Mouse (Mus musculus) kidney, embryonic 15.5 days (tissue): Measurements from ENCODE around the gene Tjp1. TPM values are rescaled to one million over a fixed set of nuclear protein-coding genes. Genes with fewer than 3 reads are reported as not detected.

Experiments used
- ATAC-seq: fragments of 200-750 bp; cut with Nextera tagmentation; replicated peaks from 2 replicates; pipeline ENCODE4 v1.8.0; 2017; ENCODE audit warnings: moderate TSS enrichment; ENCODE audit not compliant: low FRiP score
- H3K27ac ChIP-seq: fragments of 300-500 bp; sonication (generic); 2 replicates; pipeline ENCODE4 v1.5.1; 2015; ENCODE audit warnings: mild to moderate bottlenecking, inconsistent platforms
- H3K27me3 ChIP-seq: fragments of 300-500 bp; sonication (generic); 2 replicates; pipeline ENCODE4 v1.6.1; 2015; ENCODE audit warnings: inconsistent platforms
- H3K36me3 ChIP-seq: fragments of 300-500 bp; sonication (generic); 2 replicates; pipeline ENCODE4 v1.6.1; 2015; ENCODE audit warnings: inconsistent platforms
- H3K4me1 ChIP-seq: fragments of 300-500 bp; sonication (generic); 2 replicates; pipeline ENCODE4 v1.6.1; 2015; ENCODE audit warnings: inconsistent platforms
- H3K4me2 ChIP-seq: fragments of 300-500 bp; sonication (generic); 2 replicates; pipeline ENCODE4 v1.6.1; 2015; ENCODE audit warnings: moderate library complexity, mild to moderate bottlenecking, inconsistent platforms
- H3K4me3 ChIP-seq: fragments of 300-500 bp; sonication (generic); replicated peaks from 2 replicates; pipeline ENCODE4 v1.5.1; 2015; ENCODE audit warnings: mild to moderate bottlenecking, inconsistent platforms
- H3K9ac ChIP-seq: fragments of 300-500 bp; sonication (generic); 2 replicates; pipeline ENCODE4 v1.6.1; 2015; ENCODE audit warnings: mild to moderate bottlenecking, inconsistent platforms
- H3K9me3 ChIP-seq: fragments of 300-500 bp; sonication (generic); replicated peaks from 2 replicates; pipeline ENCODE4 v1.6.1; 2016; ENCODE audit warnings: inconsistent platforms
- WGBS: fragments of 180-500 bp; shearing (Covaris S2); methylation state at CpG from one replicate; pipeline ENCODE4 v1.1.7; 2015; ENCODE audit warnings: mixed read lengths; 5-methylcytosine and 5-hydroxymethylcytosine counted together
- polyA plus RNA-seq: library from polyadenylated mRNA; unstranded; fragments of >200 nt; fragmentation: Nextera tagmentation; extraction: Ambion mirVana; gene quantifications from 2 replicates; pipeline ENCODE4 v1.2.1, GENCODE M21; 2015

Tjp1 gene
- polyA plus RNA-seq, 1 experiment from 2014 or later: 31.2 TPM

DNA sequence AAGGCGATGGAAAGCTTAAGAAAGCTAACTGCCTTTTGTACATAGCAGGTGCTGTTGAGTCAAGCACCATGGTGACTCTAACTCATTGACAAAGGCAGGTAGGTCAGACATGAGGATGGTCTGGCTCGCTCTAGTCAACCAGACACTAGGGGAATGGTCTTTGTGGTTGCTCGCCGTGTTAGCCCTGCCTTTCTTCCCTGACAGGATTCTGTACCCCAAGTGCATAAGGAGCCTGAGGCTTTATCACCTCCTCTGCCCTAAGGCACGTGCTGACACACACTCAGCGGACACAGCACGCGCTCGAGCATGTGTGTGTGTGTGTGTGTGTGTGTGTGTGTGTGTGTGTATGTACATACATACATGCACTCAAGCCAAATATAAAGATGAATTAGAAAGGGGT is 146.9 kb downstream of the Tjp1 start:
- Histone ChIP-seq H3K4me3 (no peak overlapping the region), H3K9me3 (no peaks in the 10 kb centered on the region), H3K36me3 (no peaks in the 10 kb centered on the region), H3K9ac (no peak overlapping the region), H3K4me2 (no peak overlapping the region), H3K27me3 (no peaks in the 10 kb centered on the region), H3K27ac (no peak overlapping the region), H3K4me1 (peaks cover 15% of the 10 kb centered on the region)
- 90% methylated on average over 9 of the region's 9 CpGs for WGBS
- no peak for ATAC-seq

DNA sequence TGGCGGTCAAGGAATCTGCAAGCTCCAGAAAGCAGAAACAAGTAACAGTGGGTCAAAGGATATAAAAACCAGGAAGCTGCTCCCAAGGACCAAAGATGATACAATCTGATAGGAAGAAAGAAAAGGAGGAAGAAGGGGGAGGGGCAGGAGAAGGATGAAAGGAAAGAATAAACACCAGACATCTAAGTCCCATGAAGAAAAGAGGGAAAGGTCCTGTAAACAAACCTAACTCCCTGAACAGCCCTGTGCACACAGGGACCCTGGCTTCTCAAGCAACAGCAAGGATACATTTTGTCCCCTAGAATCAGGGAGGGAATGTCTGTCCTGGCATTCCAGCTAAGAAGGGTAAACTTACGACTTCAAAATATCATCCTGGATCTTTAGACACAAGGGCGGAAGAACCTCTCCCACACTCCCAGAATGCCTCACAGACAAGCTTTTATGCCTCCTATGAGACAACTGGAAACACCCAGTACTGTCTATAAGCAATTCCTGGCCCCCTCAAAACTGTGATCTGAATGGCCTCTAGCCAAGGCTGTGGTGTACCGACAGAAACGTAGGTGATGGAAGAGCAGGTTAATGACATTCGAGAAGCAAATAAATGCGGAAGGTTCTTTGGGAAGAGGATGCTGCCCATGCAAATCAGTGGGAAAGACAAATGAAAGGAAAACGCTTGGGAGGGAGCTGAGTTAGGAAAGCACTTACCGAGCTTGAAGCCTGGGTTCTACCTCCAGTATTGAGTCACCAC is 148.6 kb downstream of the Tjp1 start:
- no peak for ATAC-seq
- Histone ChIP-seq H3K36me3 (no peaks in the 10 kb centered on the region), H3K4me3 (no peak overlapping the region), H3K4me1 (peaks cover 17% of the 10 kb centered on the region), H3K27ac (peak overlapping the region; percentile 19), H3K27me3 (no peaks in the 10 kb centered on the region), H3K9me3 (no peaks in the 10 kb centered on the region), H3K4me2 (no peak overlapping the region), H3K9ac (no peak overlapping the region)
- WGBS: 45% methylated on average over 9 of the region's 9 CpGs

DNA sequence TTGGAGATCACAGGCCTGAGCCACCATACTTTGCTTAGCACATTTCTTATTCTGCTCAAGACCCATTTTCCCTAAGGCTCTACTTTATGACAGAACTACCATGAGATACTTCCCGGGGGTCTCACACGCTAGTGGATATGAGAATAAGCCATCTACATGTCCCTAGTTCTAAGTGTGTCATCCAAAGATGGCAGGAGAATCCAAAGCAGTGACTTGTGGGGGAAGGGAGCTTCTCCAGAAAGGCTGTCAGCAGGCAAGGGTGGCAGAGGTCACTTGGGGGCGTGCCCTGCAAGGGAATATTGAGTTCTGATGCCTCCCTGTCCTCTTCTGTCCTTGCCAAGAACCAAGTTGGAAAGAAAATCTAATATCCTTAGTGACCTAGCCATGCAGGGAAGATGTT is 150.1 kb downstream of the Tjp1 start:
- 92% methylated on average over 3 of the region's 3 CpGs for WGBS

DNA sequence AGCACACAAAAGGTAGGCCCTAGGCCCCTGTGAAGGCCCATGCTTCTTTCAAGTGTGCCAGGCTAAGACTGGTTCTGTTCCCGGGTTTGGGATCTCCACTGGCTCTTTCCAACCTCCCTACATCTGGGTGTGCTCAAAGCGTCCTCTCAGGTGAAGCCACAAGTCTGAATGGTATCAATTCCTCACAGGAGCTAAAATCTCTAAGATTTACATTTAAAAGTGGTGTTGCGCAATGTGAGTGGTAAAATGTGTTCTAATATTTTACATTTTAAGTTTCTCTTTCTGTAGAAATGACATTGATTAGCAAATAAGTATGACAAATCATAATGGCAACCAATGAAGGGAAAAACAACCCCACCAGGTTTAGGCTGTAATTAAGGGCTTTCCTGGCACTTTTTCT is 152.0 kb downstream of the Tjp1 start:
- H3K27me3 ChIP-seq: no peaks in the 10 kb centered on the region
- no peak overlapping the region for H3K4me3 ChIP-seq
- peak overlapping the region; percentile 61; the same call in 1 of the 2 replicates for H3K27ac ChIP-seq
- 84% methylated on average over 3 of the region's 3 CpGs for WGBS
- no peak overlapping the region for H3K9ac ChIP-seq
- peaks cover 18% of the 10 kb centered on the region for H3K4me1 ChIP-seq
- no peaks in the 10 kb centered on the region for H3K9me3 ChIP-seq
- no peaks in the 10 kb centered on the region for H3K36me3 ChIP-seq
- no peak for ATAC-seq
- H3K4me2 ChIP-seq: no peak overlapping the region

More for the DNA sequence above, 150.1 kb downstream of the Tjp1 start:
- no peak for ATAC-seq
- no peak overlapping the region for H3K4me2 ChIP-seq
- no peak overlapping the region for H3K27ac ChIP-seq
- no peaks in the 10 kb centered on the region for H3K9me3 ChIP-seq
- peaks cover 17% of the 10 kb centered on the region for H3K4me1 ChIP-seq
- H3K9ac ChIP-seq: no peak overlapping the region
- H3K36me3 ChIP-seq: no peaks in the 10 kb centered on the region
- no peaks in the 10 kb centered on the region for H3K27me3 ChIP-seq
- H3K4me3 ChIP-seq: no peak overlapping the region

DNA sequence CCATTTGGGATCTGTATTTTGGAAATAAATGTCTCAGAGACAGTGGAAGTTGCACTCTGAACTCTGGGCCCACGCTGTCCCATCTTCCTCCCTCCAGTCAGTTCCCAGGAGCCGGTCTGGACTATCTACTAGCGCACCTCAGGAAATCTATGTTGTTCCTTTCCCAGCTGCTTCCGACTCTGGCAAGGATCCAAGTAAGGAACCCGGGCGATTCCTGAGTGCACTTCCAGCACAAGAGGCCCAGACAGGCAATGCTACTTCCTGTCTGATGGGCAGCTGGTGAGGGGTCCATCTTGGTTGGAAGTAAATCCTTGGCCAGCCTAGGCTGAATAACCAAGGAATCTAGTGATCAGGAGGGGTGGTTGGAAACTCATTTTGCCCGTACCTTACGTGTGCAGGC is 152.4 kb downstream of the Tjp1 start:
- H3K27me3 ChIP-seq: no peaks in the 10 kb centered on the region
- no peaks in the 10 kb centered on the region for H3K9me3 ChIP-seq
- peaks cover 18% of the 10 kb centered on the region for H3K4me1 ChIP-seq
- peak overlapping the region; percentile 61; the same call in 1 of the 2 replicates for H3K27ac ChIP-seq
- no peak overlapping the region for H3K4me2 ChIP-seq
- 62% methylated on average over 8 of the region's 8 CpGs for WGBS
- H3K36me3 ChIP-seq: no peaks in the 10 kb centered on the region
- H3K4me3 ChIP-seq: no peak overlapping the region
- H3K9ac ChIP-seq: no peak overlapping the region
- ATAC-seq: no peak

DNA sequence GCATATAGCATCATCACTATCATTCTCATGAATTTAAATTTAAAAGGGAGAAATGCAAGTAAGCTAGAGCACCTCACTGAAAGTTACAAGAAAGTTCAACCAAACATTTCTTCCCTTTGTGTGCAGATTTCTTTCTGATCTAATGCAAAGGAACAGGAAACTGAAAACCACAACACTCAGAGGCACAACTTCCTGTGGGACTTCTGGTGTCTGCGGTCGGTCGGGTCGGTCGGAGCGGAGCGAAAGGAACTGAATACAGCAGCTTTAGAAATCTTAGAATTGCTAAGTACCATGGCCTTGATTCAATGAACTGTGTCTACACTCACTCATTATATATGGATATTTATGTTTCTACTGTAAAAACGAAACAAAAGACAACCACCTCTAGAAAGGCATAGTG is 154.2 kb downstream of the Tjp1 start:
- Histone ChIP-seq H3K4me2 (no peak overlapping the region), H3K27ac (no peak overlapping the region), H3K4me3 (no peak overlapping the region), H3K36me3 (no peaks in the 10 kb centered on the region), H3K27me3 (no peaks in the 10 kb centered on the region), H3K9me3 (no peaks in the 10 kb centered on the region), H3K4me1 (peaks cover 19% of the 10 kb centered on the region), H3K9ac (no peak overlapping the region)
- 83% methylated on average over 8 of the region's 8 CpGs for WGBS
- no peak for ATAC-seq

DNA sequence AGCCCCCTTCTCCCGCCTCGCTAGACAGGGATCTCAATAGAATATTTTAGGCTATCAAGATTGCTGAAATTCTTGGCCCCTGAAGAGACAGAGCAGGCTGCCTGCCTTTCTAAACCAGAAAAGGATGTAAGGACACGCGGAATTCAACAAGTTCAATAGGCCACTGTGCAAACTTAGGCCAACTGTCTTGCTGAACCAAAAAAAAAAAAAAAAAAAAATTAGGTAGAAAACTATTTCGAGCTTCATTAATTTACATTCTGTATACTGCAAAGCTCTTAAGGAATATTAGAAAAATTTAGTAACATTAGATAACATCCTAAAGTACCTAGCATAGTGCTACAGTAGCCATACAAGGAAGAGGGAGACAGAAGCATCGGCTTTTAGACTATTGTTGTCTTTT is 155.8 kb downstream of the Tjp1 start:
- peak overlapping the region; percentile 96 for H3K27ac ChIP-seq
- H3K27me3 ChIP-seq: no peaks in the 10 kb centered on the region
- H3K4me3 ChIP-seq: peak overlapping the region; percentile 86
- WGBS: 60% methylated on average over 6 of the region's 6 CpGs
- H3K4me2 ChIP-seq: peak overlapping the region; percentile 68
- ATAC-seq: no peak
- H3K36me3 ChIP-seq: no peaks in the 10 kb centered on the region
- peak overlapping the region; percentile 83 for H3K9ac ChIP-seq
- no peaks in the 10 kb centered on the region for H3K9me3 ChIP-seq
- H3K4me1 ChIP-seq: peaks cover 31% of the 10 kb centered on the region

DNA sequence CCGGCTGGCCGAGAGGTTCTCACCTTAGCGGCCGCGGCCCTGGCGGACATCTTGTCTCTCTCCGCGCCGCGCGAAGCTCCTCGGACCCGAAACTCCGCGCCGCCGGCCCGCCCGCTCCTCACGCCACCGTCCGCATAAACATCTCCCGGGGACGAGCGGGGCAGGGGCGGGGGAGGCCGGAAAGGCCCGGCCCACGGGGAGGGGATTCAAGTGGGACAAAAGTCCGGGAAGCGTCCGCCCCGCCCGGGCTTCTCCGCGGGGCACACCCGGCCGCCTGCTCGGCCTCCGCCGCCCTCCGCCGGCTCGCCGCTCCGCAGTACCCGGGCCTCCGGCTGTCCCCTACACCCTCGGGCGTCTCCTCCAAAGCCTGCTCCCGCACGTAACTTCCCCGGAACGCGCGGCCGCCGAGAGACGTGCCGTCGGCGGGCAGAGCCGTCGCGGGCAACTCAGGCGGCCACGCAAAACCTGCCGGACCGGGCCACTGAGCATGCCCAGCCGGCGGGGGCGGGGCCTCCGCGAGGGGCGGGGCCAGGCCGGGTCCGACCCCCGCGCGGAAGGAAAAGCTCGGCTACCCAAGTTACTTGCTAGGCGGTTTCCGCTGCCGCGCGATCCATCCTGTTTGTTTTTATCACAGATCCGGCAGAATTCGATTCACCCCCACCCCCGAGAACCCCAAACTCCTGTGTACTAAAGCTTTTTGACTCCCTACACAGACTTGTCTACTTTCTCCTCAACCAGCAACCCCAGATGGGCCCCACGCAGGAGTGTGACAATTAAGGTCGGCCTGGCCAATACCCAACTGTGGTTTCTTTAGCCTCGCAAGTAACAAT is 156.6 kb downstream of the Tjp1 start:
- Histone ChIP-seq H3K27ac (peak overlapping the region; percentile 96), H3K4me2 (peak overlapping the region; percentile 68), H3K36me3 (no peaks in the 10 kb centered on the region), H3K27me3 (no peaks in the 10 kb centered on the region), H3K4me1 (peaks cover 36% of the 10 kb centered on the region), H3K9me3 (no peaks in the 10 kb centered on the region), H3K4me3 (peak overlapping the region; percentile 86), H3K9ac (peak overlapping the region; percentile 83)
- peak; percentile 94 for ATAC-seq
- under 1% methylated on average over 67 of the region's 92 CpGs for WGBS

DNA sequence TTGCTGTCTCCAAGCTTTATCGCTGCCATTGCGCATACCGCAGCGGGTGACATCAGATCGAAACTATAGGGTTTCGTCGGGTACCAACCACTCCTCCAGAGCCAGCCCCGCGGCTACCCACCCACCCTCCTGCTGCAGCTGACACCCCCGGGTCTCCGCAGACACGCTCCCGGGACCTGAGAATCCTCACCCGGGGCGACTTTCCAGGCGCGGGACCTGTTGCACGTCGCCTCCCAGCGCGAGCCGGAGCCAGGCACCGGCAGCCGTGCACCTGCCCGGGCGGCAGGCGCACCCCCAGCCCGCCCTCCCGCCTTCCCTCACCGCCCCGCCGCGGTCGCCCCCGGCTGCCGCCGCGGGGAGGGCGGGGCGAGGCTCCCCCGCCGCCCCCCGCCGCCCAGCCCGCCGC is 157.2 kb downstream of the Tjp1 start:
- Histone ChIP-seq H3K27ac (peak overlapping the region; percentile 96), H3K9me3 (no peaks in the 10 kb centered on the region), H3K4me3 (peak overlapping the region; percentile 86), H3K4me1 (peaks cover 36% of the 10 kb centered on the region), H3K4me2 (peak overlapping the region; percentile 68), H3K36me3 (no peaks in the 10 kb centered on the region), H3K27me3 (no peaks in the 10 kb centered on the region), H3K9ac (peak overlapping the region; percentile 83)
- under 1% methylated on average over 37 of the region's 46 CpGs for WGBS
- ATAC-seq: peak; percentile 52

DNA sequence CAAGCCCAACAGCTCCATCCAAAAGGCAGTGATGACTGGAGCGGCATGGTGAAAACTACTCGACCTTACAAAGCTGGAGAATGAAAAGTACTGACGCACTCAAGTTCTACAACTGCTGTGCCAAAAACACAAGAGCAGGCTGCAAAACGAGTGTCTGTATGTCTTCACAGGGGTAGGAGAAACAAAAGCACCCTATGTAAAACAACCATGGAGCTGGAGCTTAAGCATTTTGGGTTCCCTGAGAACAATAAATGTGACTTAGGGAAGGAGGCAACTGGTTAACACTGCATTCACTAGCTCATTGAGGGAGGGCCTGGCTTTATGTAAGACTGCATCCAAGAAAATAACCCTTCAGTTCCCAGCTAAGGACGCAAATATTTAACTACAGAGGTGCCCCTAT is 158.5 kb downstream of the Tjp1 start:
- H3K36me3 ChIP-seq: no peaks in the 10 kb centered on the region
- peak overlapping the region; percentile 41 for H3K4me3 ChIP-seq
- ATAC-seq: no peak
- H3K27ac ChIP-seq: 0 out of 2 replicates have a peak overlapping the region, but pooled peaks have one; percentile 56
- WGBS: 27% methylated on average over 5 of the region's 5 CpGs
- H3K27me3 ChIP-seq: no peaks in the 10 kb centered on the region
- H3K4me1 ChIP-seq: peaks cover 34% of the 10 kb centered on the region
- no peaks in the 10 kb centered on the region for H3K9me3 ChIP-seq
- H3K9ac ChIP-seq: peak overlapping the region; percentile 36
- H3K4me2 ChIP-seq: peak overlapping the region; percentile 68

DNA sequence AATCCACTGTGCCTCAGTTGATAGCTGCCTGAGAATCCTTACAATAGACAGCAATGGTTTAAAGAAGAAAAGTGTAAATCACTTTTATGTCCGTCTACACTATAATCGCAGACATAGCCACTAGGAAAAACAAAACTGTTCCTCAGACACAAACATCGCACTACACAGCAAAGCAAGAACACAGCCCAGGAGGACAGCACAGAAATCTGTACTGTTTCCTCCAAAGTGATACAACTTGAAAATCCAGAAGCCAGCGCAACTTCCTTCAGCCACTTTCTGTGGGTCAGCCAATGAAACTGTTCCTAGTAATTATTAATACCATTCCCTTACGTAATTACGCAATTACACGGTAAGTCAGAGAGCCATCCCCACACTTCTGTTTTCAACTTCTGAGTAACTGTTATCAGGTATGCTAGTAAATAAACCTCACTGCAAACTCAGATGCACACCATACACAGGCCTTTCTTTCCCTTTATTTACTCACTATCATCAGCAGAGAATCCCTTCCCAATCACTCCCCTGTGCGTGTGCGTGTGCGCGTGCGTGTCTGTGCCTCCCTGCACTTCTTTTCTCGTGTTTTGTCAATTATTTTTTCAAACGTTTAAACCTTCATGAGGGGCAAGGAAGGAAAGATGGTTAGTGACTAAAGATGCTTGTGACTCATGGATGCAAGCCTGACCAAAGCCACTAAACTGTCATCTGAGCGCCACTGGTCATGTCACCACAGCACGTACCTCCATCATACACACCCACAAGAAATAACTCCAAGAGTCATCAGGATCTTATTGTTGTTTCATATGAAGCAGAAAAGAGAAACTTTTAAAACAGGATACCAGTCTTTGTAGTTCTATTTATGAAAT is 160.0 kb downstream of the Tjp1 start:
- H3K4me2 ChIP-seq: peak overlapping the region; percentile 68
- ATAC-seq: no peak
- H3K9me3 ChIP-seq: no peaks in the 10 kb centered on the region
- no peak overlapping the region for H3K9ac ChIP-seq
- H3K4me1 ChIP-seq: peaks cover 34% of the 10 kb centered on the region
- H3K27ac ChIP-seq: no peak overlapping the region; the same call in 1 of the 2 replicates
- H3K27me3 ChIP-seq: no peaks in the 10 kb centered on the region
- H3K36me3 ChIP-seq: no peaks in the 10 kb centered on the region
- H3K4me3 ChIP-seq: peak overlapping the region; percentile 41
- 64% methylated on average over 16 of the region's 16 CpGs for WGBS
